Mouse (Mus musculus) forebrain, embryonic 11.5 days (tissue): Measurements from ENCODE around the gene Tsc2. TPM values are rescaled to one million over a fixed set of nuclear protein-coding genes. Genes with fewer than 3 reads are reported as not detected.

Experiments
- microRNA-seq: library from miRNA; unstranded; fragments of <30 nt; microRNA quantifications from one replicate; pipeline ENCODE4, GENCODE M21; 2016; ENCODE audit not compliant: insufficient number of aligned reads
- polyA plus RNA-seq: library from polyadenylated mRNA; unstranded; fragments of >200 nt; fragmentation: Nextera tagmentation; extraction: Ambion mirVana; gene quantifications from 2 replicates; pipeline ENCODE4 v1.2.1, GENCODE M21; 2014

The Tsc2 gene
- polyA plus RNA-seq, 1 experiment from 2014 or later, result 87.4 TPM

Small RNAs within 50 kb of the gene (microRNA-seq; reads per million reads assigned to microRNA genes)
- gene Gm24589, result not detected

Other genes with a start within 250 kb of the Tsc2 start
- 441 and 443 TPM in 2 replicates for gene Rnps1, start 218.1 kb downstream of the Tsc2 start, polyA plus RNA-seq
- 59.7 and 68.7 TPM in 2 replicates for gene Eci1, start 206.0 kb downstream of the Tsc2 start, polyA plus RNA-seq
- gene Dnase1l2, start 189.5 kb downstream of the Tsc2 start, polyA plus RNA-seq, result 2.7 and 3.3 TPM in 2 replicates
- gene E4f1, start 162.3 kb downstream of the Tsc2 start, polyA plus RNA-seq, result 28.8 and 31.4 TPM in 2 replicates
- gene Pgp, start 162.2 kb downstream of the Tsc2 start, polyA plus RNA-seq, result 72.1 and 73.4 TPM in 2 replicates
- gene Bricd5, start 158.7 kb downstream of the Tsc2 start, polyA plus RNA-seq, result 0.41 and 0.44 TPM in 2 replicates
- 33.8 and 34.0 TPM in 2 replicates for gene Mlst8, start 153.6 kb downstream of the Tsc2 start, polyA plus RNA-seq
- 8.0 and 9.3 TPM in 2 replicates for gene Caskin1, start 144.0 kb downstream of the Tsc2 start, polyA plus RNA-seq
- 113 and 123 TPM in 2 replicates for gene Traf7, start 104.7 kb downstream of the Tsc2 start, polyA plus RNA-seq
- gene Rab26, start 98.4 kb downstream of the Tsc2 start, polyA plus RNA-seq, result 1.8 and 2.7 TPM in 2 replicates
- 19.0 and 23.9 TPM in 2 replicates for gene Pkd1, start 82.8 kb downstream of the Tsc2 start, polyA plus RNA-seq
- 20.0 TPM in 2 replicates for gene Nthl1, start 50 bp upstream of the Tsc2 start, polyA plus RNA-seq
- gene Slc9a3r2, start 17.7 kb upstream of the Tsc2 start, polyA plus RNA-seq, result 26.8 and 32.3 TPM in 2 replicates
- gene Npw, start 25.8 kb upstream of the Tsc2 start, polyA plus RNA-seq, result 0.32 TPM in 1 of 2 replicates, not detected in the other
- gene Zfp598, start 37.1 kb upstream of the Tsc2 start, polyA plus RNA-seq, result 37.6 and 38.4 TPM in 2 replicates
- gene Syngr3, start 57.3 kb upstream of the Tsc2 start, polyA plus RNA-seq, result 14.0 and 17.0 TPM in 2 replicates
- 54.9 and 55.4 TPM in 2 replicates for gene Gfer, start 63.5 kb upstream of the Tsc2 start, polyA plus RNA-seq
- gene Noxo1, start 63.6 kb upstream of the Tsc2 start, polyA plus RNA-seq, result 1.7 and 1.9 TPM in 2 replicates
- gene Tbl3, start 75.0 kb upstream of the Tsc2 start, polyA plus RNA-seq, result 111 and 127 TPM in 2 replicates
- 0.36 and 0.81 TPM in 2 replicates for gene Rnf151, start 85.4 kb upstream of the Tsc2 start, polyA plus RNA-seq
- 1,407 and 1,469 TPM in 2 replicates for gene Rps2, start 85.5 kb upstream of the Tsc2 start, polyA plus RNA-seq
- 189 and 195 TPM in 2 replicates for gene Ndufb10, start 91.8 kb upstream of the Tsc2 start, polyA plus RNA-seq
- gene Rpl3l, start 95.2 kb upstream of the Tsc2 start, polyA plus RNA-seq, result not detected in 2 replicates
- 21.3 and 21.6 TPM in 2 replicates for gene Msrb1, start 104.0 kb upstream of the Tsc2 start, polyA plus RNA-seq
- 0.21 and 0.51 TPM in 2 replicates for gene Hs3st6, start 120.4 kb upstream of the Tsc2 start, polyA plus RNA-seq
- gene Meiob, start 171.7 kb upstream of the Tsc2 start, polyA plus RNA-seq, result not detected in 2 replicates
- gene Hagh, start 207.5 kb upstream of the Tsc2 start, polyA plus RNA-seq, result 25.4 and 26.7 TPM in 2 replicates
- gene Fahd1, start 217.7 kb upstream of the Tsc2 start, polyA plus RNA-seq, result 18.2 and 19.3 TPM in 2 replicates
- gene Igfals, start 233.4 kb upstream of the Tsc2 start, polyA plus RNA-seq, result not detected in 2 replicates